25 mouse cellular contexts compared by ENCODE assay signal in genomic region chr4:128509885-128510284, GRCm38 (mm10).
DNase-seq lines count a peak whose midpoint lies in the region; ATAC-seq lines count a peak whose summit lies in the region.
"Had no signal": no experiment of that assay in that cellular context is flagged by ENCODE, and none has a peak within 500 bp of the region (broad histone marks: within the 10 kb centered on the region; RNA-seq: fewer than 3 reads in every experiment).

No protein-coding gene starts in this region.

- DNase-seq in frontal cortex, postnatal 14 days (ENCODE audit: low spot score in 2 of 2) = no peak
- peak; percentile 10 to 30 for DNase-seq in left cerebral cortex, adult 18-20 months (ENCODE audit: low spot score in 2 of 2)
- no peak for DNase-seq in left cerebral cortex, adult 11 months (ENCODE audit: low spot score)
- peak; percentile 28 to 34 for DNase-seq in right cerebral cortex, adult 2 months (ENCODE audit: low spot score in 2 of 2)
- DNase-seq in right cerebral cortex, postnatal 14 days = no peak
- no peak for DNase-seq in urinary bladder, postnatal 14 days (ENCODE audit: low spot score)
- DNase-seq: adrenal gland, adult 2 months; adrenal gland, postnatal 36 days; cerebellum, adult 2 months; cerebellum, postnatal 14 days; gastrocnemius, postnatal 36 days; heart, adult 18-20 months; heart, postnatal 36 days; kidney, adult 2 months; kidney, postnatal 4 days; liver, embryonic 13.5 days; lung, adult 18-20 months; thymus, postnatal 4 days had no signal

- peak; percentile 70 for ATAC-seq in frontal cortex, adult (ENCODE audit: low TSS enrichment)
- ATAC-seq: activated CD4-positive, CD25-positive, alpha-beta regulatory T cell, adult 4 months; forebrain, embryonic 16.5 days; hindbrain, postnatal 0 days; intestine, embryonic 15.5 days; lung, postnatal 0 days; midbrain, embryonic 13.5 days had no signal

Comparison
In these comparisons a context has a peak if more than half of its experiments do, and no peak if none do; other contexts are left out.
1. DNase-seq: peak in left cerebral cortex, adult 18-20 months (2 of 2) and right cerebral cortex, adult 2 months (2 of 2); none in frontal cortex, postnatal 14 days (0 of 2), left cerebral cortex, adult 11 months (single experiment), right cerebral cortex, postnatal 14 days (single experiment) and urinary bladder, postnatal 14 days (single experiment).